Mouse (Mus musculus): ENCODE results near the gene Alcam. TPM values are rescaled to one million over a fixed set of nuclear protein-coding genes. Genes with fewer than 3 reads are reported as not detected.

Gene Alcam
- 133 and 141 TPM in 2 replicates for polyA plus RNA-seq (2012; ENCODE audit: insufficient read depth, insufficient read length, missing spikeins)

GRCm38 (mm10) chr16:52453971-52454514 is at the start of gene Alcam:
Gene Alcam (minus strand): TSS chr16:52454074.
- Histone ChIP-seq H3K4me1 (ENCODE audit: control insufficient read depth, insufficient read depth, low read length) (peaks cover 9% of the 10 kb centered on the region), H3K27ac (ENCODE audit: insufficient read depth, low read depth, low read length) (peak within 1 kb of the TSS; percentile 71), H3K4me3 (ENCODE audit: insufficient read depth, low read length) (peak within 1 kb of the TSS; percentile 71)
- TF ChIP-seq CTCF (IDR thresholded peaks at IDR 0.05; ENCODE audit: low read depth, low read length) (no peak), POLR2A (IDR thresholded peaks at IDR 0.05; ENCODE audit: borderline replicate concordance, low read depth, low read length) (no peak)

GRCm38 (mm10) chr16:52498757-52499335 is 45.0 kb upstream of the Alcam start:
- no peak overlapping the region for H3K27ac ChIP-seq (ENCODE audit: insufficient read depth, low read depth, low read length)
- H3K4me3 ChIP-seq (ENCODE audit: insufficient read depth, low read length): no peak overlapping the region
- H3K4me1 ChIP-seq (ENCODE audit: control insufficient read depth, insufficient read depth, low read length): no peaks in the 10 kb centered on the region
- TF ChIP-seq POLR2A (IDR thresholded peaks at IDR 0.05; ENCODE audit: borderline replicate concordance, low read depth, low read length): no peak
- TF ChIP-seq CTCF (IDR thresholded peaks at IDR 0.05; ENCODE audit: low read depth, low read length): no peak

- H3K27ac ChIP-seq (ENCODE audit: insufficient read depth, low read depth, low read length): no peak overlapping the region
- TF ChIP-seq POLR2A (IDR thresholded peaks at IDR 0.05; ENCODE audit: borderline replicate concordance, low read depth, low read length) (no peak), CTCF (IDR thresholded peaks at IDR 0.05; ENCODE audit: low read depth, low read length) (no peak)
- H3K4me3 ChIP-seq (ENCODE audit: insufficient read depth, low read length): no peak overlapping the region
- H3K4me1 ChIP-seq (ENCODE audit: control insufficient read depth, insufficient read depth, low read length): peaks cover 2% of the 10 kb centered on the region; the same call in 1 of the 2 replicates
Observed at GRCm38 (mm10) chr16:52490542-52490941, 36.7 kb upstream of the Alcam start.

- TF ChIP-seq POLR2A (IDR thresholded peaks at IDR 0.05; ENCODE audit: borderline replicate concordance, low read depth, low read length) (no peak), CTCF (IDR thresholded peaks at IDR 0.05; ENCODE audit: low read depth, low read length) (no peak)
- Histone ChIP-seq H3K4me1 (ENCODE audit: control insufficient read depth, insufficient read depth, low read length) (peaks cover 18% of the 10 kb centered on the region), H3K27ac (ENCODE audit: insufficient read depth, low read depth, low read length) (peak overlapping the region; percentile 11), H3K4me3 (ENCODE audit: insufficient read depth, low read length) (no peak overlapping the region)
Observed at GRCm38 (mm10) chr16:52474235-52474634, 20.4 kb upstream of the Alcam start.

GRCm38 (mm10) chr16:52473089-52473488 is 19.2 kb upstream of the Alcam start:
- peaks cover 27% of the 10 kb centered on the region for H3K4me1 ChIP-seq (ENCODE audit: control insufficient read depth, insufficient read depth, low read length)
- TF ChIP-seq POLR2A (IDR thresholded peaks at IDR 0.05; ENCODE audit: borderline replicate concordance, low read depth, low read length) (no peak), CTCF (IDR thresholded peaks at IDR 0.05; ENCODE audit: low read depth, low read length) (no peak)
- H3K27ac ChIP-seq (ENCODE audit: insufficient read depth, low read depth, low read length): no peak overlapping the region
- no peak overlapping the region for H3K4me3 ChIP-seq (ENCODE audit: insufficient read depth, low read length)

- no peak overlapping the region for H3K4me3 ChIP-seq (ENCODE audit: insufficient read depth, low read length)
- H3K27ac ChIP-seq (ENCODE audit: insufficient read depth, low read depth, low read length): no peak overlapping the region
- TF ChIP-seq CTCF (IDR thresholded peaks at IDR 0.05; ENCODE audit: low read depth, low read length) (no peak), POLR2A (IDR thresholded peaks at IDR 0.05; ENCODE audit: borderline replicate concordance, low read depth, low read length) (no peak)
- peaks cover 32% of the 10 kb centered on the region for H3K4me1 ChIP-seq (ENCODE audit: control insufficient read depth, insufficient read depth, low read length)
Observed at GRCm38 (mm10) chr16:52472635-52473034, 18.8 kb upstream of the Alcam start.

- TF ChIP-seq CTCF (IDR thresholded peaks at IDR 0.05; ENCODE audit: low read depth, low read length): no peak
- no peak for TF ChIP-seq POLR2A (IDR thresholded peaks at IDR 0.05; ENCODE audit: borderline replicate concordance, low read depth, low read length)
- Histone ChIP-seq H3K4me1 (ENCODE audit: control insufficient read depth, insufficient read depth, low read length) (peaks cover 35% of the 10 kb centered on the region), H3K27ac (ENCODE audit: insufficient read depth, low read depth, low read length) (no peak overlapping the region), H3K4me3 (ENCODE audit: insufficient read depth, low read length) (no peak overlapping the region)
Observed at GRCm38 (mm10) chr16:52472059-52472458, 18.2 kb upstream of the Alcam start.

GRCm38 (mm10) chr16:52470881-52471280 is 17.0 kb upstream of the Alcam start:
- H3K27ac ChIP-seq (ENCODE audit: insufficient read depth, low read depth, low read length): peak overlapping the region; percentile 94
- no peak overlapping the region for H3K4me3 ChIP-seq (ENCODE audit: insufficient read depth, low read length)
- H3K4me1 ChIP-seq (ENCODE audit: control insufficient read depth, insufficient read depth, low read length): peaks cover 40% of the 10 kb centered on the region
- TF ChIP-seq POLR2A (IDR thresholded peaks at IDR 0.05; ENCODE audit: borderline replicate concordance, low read depth, low read length) (no peak), CTCF (IDR thresholded peaks at IDR 0.05; ENCODE audit: low read depth, low read length) (no peak)

GRCm38 (mm10) chr16:52470226-52470625 is 16.4 kb upstream of the Alcam start:
- H3K4me3 ChIP-seq (ENCODE audit: insufficient read depth, low read length): no peak overlapping the region
- peak overlapping the region; percentile 94 for H3K27ac ChIP-seq (ENCODE audit: insufficient read depth, low read depth, low read length)
- TF ChIP-seq CTCF (IDR thresholded peaks at IDR 0.05; ENCODE audit: low read depth, low read length) (no peak), POLR2A (IDR thresholded peaks at IDR 0.05; ENCODE audit: borderline replicate concordance, low read depth, low read length) (no peak)
- H3K4me1 ChIP-seq (ENCODE audit: control insufficient read depth, insufficient read depth, low read length): peaks cover 40% of the 10 kb centered on the region

- Histone ChIP-seq H3K27ac (ENCODE audit: insufficient read depth, low read depth, low read length) (peak overlapping the region; percentile 77), H3K4me1 (ENCODE audit: control insufficient read depth, insufficient read depth, low read length) (peaks cover 41% of the 10 kb centered on the region), H3K4me3 (ENCODE audit: insufficient read depth, low read length) (no peak overlapping the region)
- TF ChIP-seq CTCF (IDR thresholded peaks at IDR 0.05; ENCODE audit: low read depth, low read length) (no peak), POLR2A (IDR thresholded peaks at IDR 0.05; ENCODE audit: borderline replicate concordance, low read depth, low read length) (no peak)
Observed at GRCm38 (mm10) chr16:52468426-52468825, 14.6 kb upstream of the Alcam start.
